7 mouse cellular contexts compared by ENCODE assay signal in the genomic region with DNA sequence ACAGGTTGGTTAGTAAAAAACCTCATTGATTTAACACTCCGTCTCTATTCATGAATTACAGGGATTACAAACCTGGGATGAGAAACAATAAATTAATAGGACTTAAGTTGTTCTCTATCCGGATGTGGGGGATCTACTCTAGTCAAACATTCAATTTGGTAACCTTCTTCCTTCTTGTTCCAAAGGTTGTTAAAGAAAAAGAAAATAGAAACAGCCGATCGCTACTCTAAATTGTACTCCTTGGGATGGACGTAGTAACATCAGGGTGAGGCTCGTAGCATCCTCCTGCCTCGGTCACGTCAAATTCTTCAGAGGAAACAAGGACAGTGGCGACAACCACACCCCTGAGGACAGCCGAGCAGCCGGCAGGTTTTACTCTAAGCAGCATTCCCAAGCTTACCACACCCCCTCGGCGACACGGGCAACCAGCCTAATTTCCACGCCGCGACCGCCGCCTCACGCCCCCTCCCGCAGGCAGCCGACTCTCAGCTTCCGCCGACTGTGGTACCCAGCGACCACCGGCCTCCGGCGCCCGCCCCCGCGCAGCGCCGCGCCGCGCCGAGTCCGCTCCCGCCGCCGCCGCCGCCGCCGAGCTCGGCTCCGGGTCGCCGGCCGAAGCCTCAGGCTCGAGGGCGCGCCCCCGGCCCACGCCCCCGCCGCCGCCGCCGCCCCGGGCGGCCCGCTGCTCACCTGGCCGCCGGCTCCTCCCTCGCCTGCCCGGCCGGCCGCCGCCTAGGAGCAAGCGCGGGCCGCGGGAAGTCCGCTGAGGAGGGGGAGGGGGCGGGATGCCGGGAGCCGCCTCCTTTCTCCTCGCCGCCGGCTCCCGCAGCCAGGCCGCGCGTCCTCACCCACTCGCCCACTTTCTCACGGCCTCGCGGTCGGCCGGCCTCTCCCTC. TPM values are rescaled to one million over a fixed set of nuclear protein-coding genes. Genes with fewer than 3 reads are reported as not detected.
DNase-seq lines count a peak whose midpoint lies in the region; ATAC-seq and TF ChIP-seq lines count a peak whose summit lies in the region.

No protein-coding gene starts in this region.

- peak overlapping the region; percentile 51; the same call in 1 of the 2 replicates for H3K4me3 ChIP-seq in liver, adult 2 months (ENCODE audit: insufficient read depth, low read depth, low read length)
- peak overlapping the region; percentile 59 for H3K4me3 ChIP-seq in brown adipose tissue, adult 24 weeks (ENCODE audit: insufficient read depth, low read depth, low read length)
- peak overlapping the region; percentile 71 for H3K4me3 ChIP-seq in forebrain, embryonic 13.5 days
- peak overlapping the region; percentile 72 for H3K4me3 ChIP-seq in midbrain, embryonic 15.5 days

- peak overlapping the region; percentile 64 for H3K4me2 ChIP-seq in forebrain, embryonic 13.5 days
- H3K4me2 ChIP-seq in midbrain, embryonic 15.5 days: peak overlapping the region; percentile 61

- DNase-seq in liver, adult 2 months (ENCODE audit: extremely low read depth, low read depth, low spot score): no peak
- no peak for DNase-seq in liver
- DNase-seq in layer of hippocampus, postnatal 36 days: peak; percentile 26 to 43
- peak; percentile 16 for DNase-seq in yolk sac, embryonic 10.5 days (ENCODE audit: low spot score)

- TF ChIP-seq POLR2A in liver, adult 2 months (IDR thresholded peaks at IDR 0.05; ENCODE audit: extremely low read depth, insufficient read depth, low read length): no peak

- H3K4me1 ChIP-seq in liver, adult 2 months (ENCODE audit: control insufficient read depth, insufficient read depth, low read length): peaks cover 3% of the 10 kb centered on the region; the same call in 1 of the 2 replicates
- H3K4me1 ChIP-seq in brown adipose tissue, adult 24 weeks (ENCODE audit: control insufficient read depth, insufficient read depth, insufficient read length, low read length): no peaks in the 10 kb centered on the region
- peaks cover 22% of the 10 kb centered on the region for H3K4me1 ChIP-seq in forebrain, embryonic 13.5 days
- peaks cover 31% of the 10 kb centered on the region for H3K4me1 ChIP-seq in midbrain, embryonic 15.5 days

- H3K36me3 ChIP-seq in liver, adult 2 months (ENCODE audit: control insufficient read depth, insufficient read depth, low read length): no peaks in the 10 kb centered on the region
- 0 out of 2 replicates have a peak, but pooled peaks cover 4% of the 10 kb centered on the region for H3K36me3 ChIP-seq in forebrain, embryonic 13.5 days (ENCODE audit: poor library complexity, severe bottlenecking)
- no peaks in the 10 kb centered on the region for H3K36me3 ChIP-seq in midbrain, embryonic 15.5 days (replicated peaks)

- H3K27me3 ChIP-seq in liver, adult 2 months (ENCODE audit: control insufficient read depth, insufficient read depth, low read length): peaks cover 29% of the 10 kb centered on the region
- no peaks in the 10 kb centered on the region for H3K27me3 ChIP-seq in forebrain, embryonic 13.5 days
- no peaks in the 10 kb centered on the region for H3K27me3 ChIP-seq in midbrain, embryonic 15.5 days (replicated peaks)

- no peak overlapping the region; the same call in 1 of the 2 replicates for H3K9ac ChIP-seq in liver, adult 2 months (ENCODE audit: low read depth, low read length)
- peak overlapping the region; percentile 89 for H3K9ac ChIP-seq in forebrain, embryonic 13.5 days
- peak overlapping the region; percentile 92 for H3K9ac ChIP-seq in midbrain, embryonic 15.5 days

- no peaks in the 10 kb centered on the region for H3K79me2 ChIP-seq in liver, adult 2 months (ENCODE audit: control insufficient read depth, insufficient read depth, low read length)

- no peaks in the 10 kb centered on the region for H3K9me3 ChIP-seq in forebrain, embryonic 13.5 days (replicated peaks)
- H3K9me3 ChIP-seq in midbrain, embryonic 15.5 days: no peaks in the 10 kb centered on the region

- ATAC-seq in forebrain, embryonic 13.5 days: peak; percentile 34
- ATAC-seq in midbrain, embryonic 15.5 days (replicated peaks): peak; percentile 77

- WGBS in liver, adult 2 months: 14% methylated on average over 68 of the region's 91 CpGs
- WGBS in forebrain, embryonic 13.5 days: 3% methylated on average over 39 of the region's 91 CpGs
- WGBS in midbrain, embryonic 15.5 days: 1% methylated on average over 57 of the region's 91 CpGs

- no peak overlapping the region for H3K27ac ChIP-seq in liver, adult 2 months (replicated peaks; ENCODE audit: insufficient read depth, low read depth, low read length)
- no peak overlapping the region for H3K27ac ChIP-seq in brown adipose tissue, adult 24 weeks (replicated peaks; ENCODE audit: low read depth, low read length)
- peak overlapping the region; percentile 97 for H3K27ac ChIP-seq in forebrain, embryonic 13.5 days
- H3K27ac ChIP-seq in midbrain, embryonic 15.5 days: peak overlapping the region; percentile 98

- TF ChIP-seq CTCF in liver, adult 2 months (IDR thresholded peaks at IDR 0.05; ENCODE audit: low read depth, low read length): no peak

RNA-seq across cellular contexts. Expression of a gene that starts 12.9 kb away (rescaled TPM):
- not detected in 2 replicates for total RNA-seq in liver, adult 2 months (2014; rRNA removed)
- not detected in 2 replicates for polyA plus RNA-seq in liver, adult 2 months (2012; rRNA removed)
- not detected in 2 replicates for polyA plus RNA-seq in brown adipose tissue, adult 24 weeks (2012; ENCODE audit: insufficient read depth, insufficient read length, missing spikeins)
- 81.1 and 81.7 TPM in 2 replicates for polyA plus RNA-seq in forebrain, embryonic 13.5 days (2015; fragmentation: Nextera tagmentation; extraction: Ambion mirVana)
- 10 to 100 TPM; 75.8 to 86.1 TPM for total RNA-seq in layer of hippocampus, postnatal 36 days (2021)
- polyA plus RNA-seq in midbrain, embryonic 15.5 days (2015; fragmentation: Nextera tagmentation; extraction: Ambion mirVana): 120 and 121 TPM in 2 replicates

RNA-seq across cellular contexts. Expression of a gene that starts 20.0 kb away (rescaled TPM):
- total RNA-seq in liver, adult 2 months (2014; rRNA removed): 0.18 and 0.47 TPM in 2 replicates
- polyA plus RNA-seq in liver, adult 2 months (2012; rRNA removed): 0.31 TPM in 1 of 2 replicates, not detected in the other
- 21.7 and 49.7 TPM in 2 replicates for polyA plus RNA-seq in brown adipose tissue, adult 24 weeks (2012; ENCODE audit: insufficient read depth, insufficient read length, missing spikeins)
- polyA plus RNA-seq in forebrain, embryonic 13.5 days (2015; fragmentation: Nextera tagmentation; extraction: Ambion mirVana): 1.0 and 1.2 TPM in 2 replicates
- total RNA-seq in layer of hippocampus, postnatal 36 days (2021): not detected
- 2.3 and 3.7 TPM in 2 replicates for polyA plus RNA-seq in midbrain, embryonic 15.5 days (2015; fragmentation: Nextera tagmentation; extraction: Ambion mirVana)

Comparison
In these comparisons a context has a peak if more than half of its experiments do, and no peak if none do; other contexts are left out.
1. DNase-seq: peak in layer of hippocampus, postnatal 36 days (2 of 2) and yolk sac, embryonic 10.5 days (single experiment); none in liver, adult 2 months (single experiment) and liver (single experiment).
2. H3K27ac ChIP-seq: peak in forebrain, embryonic 13.5 days (single experiment) and midbrain, embryonic 15.5 days (single experiment); none in liver, adult 2 months (single experiment) and brown adipose tissue, adult 24 weeks (single experiment).
3. RNA of a gene that starts 12.9 kb away (polyA plus RNA-seq): 120 to 121 TPM in midbrain, embryonic 15.5 days and 81.1 to 81.7 TPM in forebrain, embryonic 13.5 days; not detected in brown adipose tissue, adult 24 weeks and not detected in liver, adult 2 months; every median in the first group is over 10 times any median in the second.
4. Peak in every context shown above with its lines, with median percentiles within 50 percentile points of each other: H3K4me3 ChIP-seq.